Mouse (Mus musculus): ENCODE results near the gene Ppa2.

The Ppa2 gene

GRCm38 (mm10) chr3:133309954-133310808, at the start of gene Ppa2:
Gene Ppa2 (plus strand): TSS chr3:133310110.
- WGBS: under 1% methylated on average over 91 of the region's 95 CpGs

- WGBS: 11% methylated on average over 3 of the region's 3 CpGs
Measured at GRCm38 (mm10) chr3:133271887-133272286, 38.0 kb upstream of the Ppa2 start.

DNA sequence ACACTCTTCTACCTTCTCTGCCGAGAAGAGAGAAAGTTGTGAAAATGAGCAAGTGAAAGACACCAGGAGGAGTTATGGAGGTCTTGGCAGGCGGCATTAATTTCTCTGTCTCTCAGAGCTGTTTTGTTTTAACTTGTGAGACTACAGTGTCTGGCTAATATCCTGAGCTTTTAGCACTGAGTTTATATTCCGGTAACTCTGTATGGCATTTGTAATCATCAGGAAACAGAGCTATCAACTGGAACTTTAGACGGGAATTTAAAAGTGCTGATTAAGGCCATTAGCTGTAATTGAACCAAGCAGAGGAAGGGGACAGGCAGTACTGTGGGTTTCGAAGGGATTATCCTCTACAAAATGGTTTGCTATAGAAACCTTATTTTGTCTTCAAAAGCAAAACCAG, 25.3 kb upstream of the Ppa2 start:
- WGBS: 66% methylated on average over 5 of the region's 5 CpGs

DNA sequence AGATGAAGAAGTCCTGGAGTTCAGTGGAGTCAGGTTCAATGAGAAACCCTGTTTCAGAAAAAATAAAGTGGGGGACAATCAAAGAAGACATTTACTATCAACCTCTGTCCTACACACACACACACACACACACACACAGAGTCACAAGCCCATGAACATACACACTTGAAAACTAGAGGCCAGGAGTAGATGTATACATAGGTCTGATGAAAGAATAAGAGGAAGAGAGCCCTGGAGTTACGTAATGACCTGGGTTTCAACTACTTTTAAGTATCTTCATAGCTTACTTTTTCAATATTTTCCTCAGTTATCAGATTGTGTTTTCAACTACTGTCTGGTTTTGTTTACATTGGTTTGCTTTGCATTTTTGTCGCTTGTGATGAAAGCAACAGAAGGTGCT, 21.1 kb upstream of the Ppa2 start:
- 83% methylated on average over 2 of the region's 2 CpGs for WGBS

- WGBS: 95% methylated on average over 3 of the region's 3 CpGs
Measured at GRCm38 (mm10) chr3:133304328-133304727, 5.6 kb upstream of the Ppa2 start.

GRCm38 (mm10) chr3:133308361-133308760, 1.5 kb upstream of the Ppa2 start:
- 95% methylated on average over 3 of the region's 3 CpGs for WGBS

DNA sequence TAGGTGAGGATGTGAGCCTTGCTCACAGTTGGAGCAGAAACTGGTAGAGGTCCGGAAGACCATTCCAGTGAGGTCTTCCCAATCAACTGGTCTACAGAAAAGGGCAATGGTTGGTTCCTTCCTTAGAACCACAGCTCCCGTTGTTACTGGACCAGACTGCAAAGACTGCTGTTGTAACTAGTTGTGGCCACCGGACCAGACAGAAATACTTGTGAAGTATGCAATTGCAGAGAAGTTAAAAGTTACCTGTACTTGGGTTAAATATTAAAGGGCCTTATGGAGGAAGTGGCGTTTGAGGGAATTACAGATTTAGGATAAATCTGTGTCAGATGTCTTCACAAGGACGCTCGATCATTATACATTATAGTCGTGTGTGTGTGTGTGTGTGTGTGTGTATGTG, 551 bp upstream of the Ppa2 start:
- WGBS: 94% methylated on average over 7 of the region's 7 CpGs

- 10% methylated on average over 14 of the region's 14 CpGs for WGBS
Measured at GRCm38 (mm10) chr3:133310809-133311179, 884 bp downstream of the Ppa2 start.

- WGBS: 97% methylated on average over 3 of the region's 3 CpGs
Measured at GRCm38 (mm10) chr3:133312331-133312730, 2.4 kb downstream of the Ppa2 start.

DNA sequence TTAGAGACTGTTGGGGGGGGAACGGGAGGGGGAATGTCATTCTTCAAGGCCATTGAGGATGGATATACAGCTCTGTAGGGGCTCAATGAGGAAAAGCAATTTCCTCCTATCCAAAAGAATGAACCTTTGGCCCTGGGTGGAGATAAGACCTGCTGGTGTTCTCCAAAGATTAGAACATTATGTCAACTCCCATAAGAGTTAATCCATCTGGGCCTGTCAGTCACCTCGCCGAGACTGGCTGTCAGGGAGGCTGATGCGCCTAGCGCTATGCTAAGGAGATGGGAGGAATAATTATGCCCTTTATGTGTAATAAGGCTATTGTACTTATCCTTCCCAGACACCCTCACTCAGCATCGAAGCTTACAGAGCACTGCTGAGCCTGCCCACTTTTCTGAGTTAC, 2.9 kb downstream of the Ppa2 start:
- WGBS: 72% methylated on average over 6 of the region's 6 CpGs

DNA sequence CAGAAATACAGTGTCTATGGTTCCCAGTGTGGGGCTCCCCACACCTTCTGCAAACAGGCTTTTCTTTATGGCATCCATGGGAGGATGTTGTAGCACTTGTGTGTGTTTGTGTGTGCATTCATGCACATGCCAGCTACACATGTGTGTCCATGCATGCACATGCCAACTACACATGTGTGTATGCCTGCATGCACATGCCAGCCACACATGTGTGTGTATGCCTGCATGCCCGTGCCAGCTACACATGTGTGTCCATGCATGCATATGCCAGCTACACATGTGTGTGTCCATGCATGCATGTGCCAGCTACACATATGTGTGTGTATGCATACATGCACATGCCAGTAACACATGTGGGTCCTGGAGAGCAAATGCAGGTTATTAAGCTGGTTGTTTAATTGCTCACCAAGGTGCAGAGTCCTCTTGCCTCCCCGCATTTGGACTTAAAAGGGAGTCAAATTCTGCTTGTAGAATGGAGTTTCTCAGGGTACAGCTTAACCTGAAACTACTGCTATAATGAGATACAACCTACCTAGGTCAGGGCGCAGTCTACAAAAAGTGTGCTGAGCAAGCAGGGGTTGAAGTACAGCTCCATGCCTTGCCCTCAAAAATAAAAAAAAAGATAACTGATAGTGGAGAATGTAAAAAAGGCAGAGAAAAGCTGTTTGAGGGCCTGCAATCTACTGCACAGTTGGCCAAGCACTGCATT, 3.7 kb downstream of the Ppa2 start:
- 97% methylated on average over 3 of the region's 3 CpGs for WGBS

GRCm38 (mm10) chr3:133314475-133314874, 4.6 kb downstream of the Ppa2 start:
- 31% methylated on average over 6 of the region's 6 CpGs for WGBS

DNA sequence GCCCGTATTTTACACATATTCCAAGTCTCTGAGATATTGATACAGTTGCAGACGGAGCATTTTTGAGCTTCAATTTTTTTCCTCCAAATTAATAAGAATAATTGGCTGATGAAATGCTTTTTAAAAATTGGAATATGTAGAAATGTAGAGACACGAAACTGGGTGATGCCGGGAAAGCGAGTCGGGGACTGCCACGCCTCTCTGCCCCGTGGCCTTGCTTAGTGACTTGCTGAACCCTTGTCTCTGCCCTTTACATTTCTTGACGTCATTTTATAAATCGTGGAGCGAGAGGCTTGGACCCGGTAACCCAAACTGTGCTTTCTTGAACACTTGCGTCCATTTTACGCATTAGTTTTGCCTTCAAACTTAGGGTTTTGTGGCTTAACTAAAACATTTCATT, 5.1 kb downstream of the Ppa2 start:
- WGBS: 96% methylated on average over 14 of the region's 14 CpGs

DNA sequence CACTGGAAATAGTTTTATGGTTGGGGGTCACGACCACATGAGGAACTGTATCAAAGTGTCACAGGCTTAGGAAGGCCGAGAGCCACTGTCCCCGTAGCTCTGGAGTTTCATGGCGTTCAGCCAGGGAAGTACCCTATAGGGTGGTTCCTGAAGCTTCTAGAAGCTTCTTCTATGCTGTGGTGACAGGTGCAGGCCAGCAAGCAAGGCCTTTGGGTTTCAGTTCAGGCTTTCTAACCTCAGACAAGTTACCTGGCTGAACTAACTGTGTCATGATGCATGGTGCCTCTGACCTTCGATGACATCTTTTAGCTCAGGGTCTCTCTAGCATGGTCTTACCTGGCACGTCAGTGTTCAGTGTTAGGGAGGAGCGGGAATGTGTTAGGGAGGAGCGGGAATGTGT, 5.7 kb downstream of the Ppa2 start:
- WGBS: 91% methylated on average over 8 of the region's 8 CpGs

DNA sequence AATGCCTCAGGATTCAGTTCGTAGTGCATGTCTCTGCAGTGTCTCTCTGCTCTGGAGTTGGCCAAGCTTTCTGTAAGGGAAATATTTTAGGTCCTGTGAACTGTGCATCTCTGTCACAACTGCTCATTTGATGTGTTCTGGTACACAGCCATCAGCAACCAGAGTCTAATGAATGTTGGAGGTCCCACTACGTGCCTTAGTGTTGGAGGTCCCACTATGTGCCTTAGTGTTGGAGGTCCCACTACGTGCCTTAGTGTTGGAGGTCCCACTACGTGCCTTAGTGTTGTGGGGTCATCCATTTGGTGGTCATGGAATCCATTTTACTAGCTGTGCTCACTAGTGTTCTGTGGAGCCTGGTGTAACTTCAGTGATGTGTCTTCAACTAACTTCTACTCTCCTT, 7.9 kb downstream of the Ppa2 start:
- WGBS: 95% methylated on average over 4 of the region's 4 CpGs

DNA sequence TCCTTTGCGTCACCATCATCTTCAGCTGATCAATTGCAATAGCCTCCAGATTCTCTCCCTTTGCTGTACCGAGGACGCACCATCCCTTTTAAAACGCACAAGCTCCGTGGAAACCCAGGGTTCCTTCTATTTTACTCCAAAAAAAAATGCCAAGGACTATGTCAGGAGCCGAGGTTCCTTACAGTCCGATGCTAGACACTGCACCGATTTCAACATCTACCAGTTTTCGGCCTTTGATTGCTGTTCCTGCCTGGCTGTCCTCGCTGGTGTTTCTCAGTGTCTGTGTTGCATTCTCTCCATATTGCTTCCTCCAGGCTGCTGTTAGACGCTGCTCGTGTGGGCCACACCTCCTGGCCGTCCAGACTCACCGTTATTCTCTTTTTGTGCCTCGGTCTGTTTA, 8.7 kb downstream of the Ppa2 start:
- WGBS: 92% methylated on average over 15 of the region's 15 CpGs

- 81% methylated on average over 7 of the region's 7 CpGs for WGBS
Measured at GRCm38 (mm10) chr3:133319795-133320194, 9.9 kb downstream of the Ppa2 start.

DNA sequence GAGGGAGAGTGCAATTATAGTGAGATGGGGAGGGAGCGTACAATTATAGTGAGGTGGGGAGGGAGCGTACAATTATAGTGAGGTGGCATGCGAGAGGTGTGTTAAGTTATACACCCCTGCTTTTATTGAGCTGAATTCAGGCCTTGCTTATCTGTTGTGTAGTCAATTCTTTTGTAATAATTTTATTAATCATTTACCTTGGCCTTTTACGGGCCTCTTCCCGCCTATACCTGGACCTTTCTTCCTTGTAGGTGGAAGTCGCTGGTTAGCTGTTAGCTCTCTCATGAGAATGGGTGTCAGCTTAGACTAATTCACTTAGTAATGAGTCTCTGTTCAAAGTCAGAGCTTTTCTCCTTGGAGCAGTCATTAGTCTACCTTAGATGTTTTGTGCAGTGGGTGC, 10.4 kb downstream of the Ppa2 start:
- 97% methylated on average over 6 of the region's 6 CpGs for WGBS

DNA sequence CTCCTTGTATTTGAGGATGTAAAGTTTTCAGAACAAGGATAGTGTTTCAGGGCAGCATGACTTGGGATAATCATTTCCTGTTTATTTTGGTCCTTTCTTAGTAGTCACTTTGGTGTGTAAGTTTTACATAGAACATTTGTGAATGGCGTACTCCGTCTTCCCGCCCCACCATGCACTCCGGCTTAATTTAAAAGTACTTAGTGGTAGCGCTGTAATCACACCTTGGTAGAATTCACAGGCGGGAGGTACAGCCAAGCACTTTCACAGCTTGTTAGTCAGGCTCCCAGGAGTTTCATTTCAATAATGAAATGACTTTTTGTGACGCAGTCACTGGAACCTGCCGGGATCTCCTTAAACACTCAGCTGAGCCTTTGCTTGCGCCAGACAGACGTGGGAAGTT, 12.0 kb downstream of the Ppa2 start:
- 84% methylated on average over 10 of the region's 10 CpGs for WGBS

- 75% methylated on average over 4 of the region's 4 CpGs for WGBS
Measured at GRCm38 (mm10) chr3:133322552-133322951, 12.6 kb downstream of the Ppa2 start.

GRCm38 (mm10) chr3:133325135-133325534, 15.2 kb downstream of the Ppa2 start:
- WGBS: 81% methylated on average over 5 of the region's 5 CpGs

GRCm38 (mm10) chr3:133328551-133328950, 18.6 kb downstream of the Ppa2 start:
- 74% methylated on average over 13 of the region's 13 CpGs for WGBS

GRCm38 (mm10) chr3:133329406-133329805, 19.5 kb downstream of the Ppa2 start:
- WGBS: 80% methylated on average over 2 of the region's 2 CpGs
